Mouse (Mus musculus) forebrain, embryonic 14.5 days (tissue): ENCODE measurements around the gene Drc7. TPM values are rescaled to one million over a fixed set of nuclear protein-coding genes. Genes with fewer than 3 reads are reported as not detected.

Experiments used
- ATAC-seq: fragments of 200-750 bp; cut with Nextera tagmentation; 2 replicates; pipeline ENCODE4 v1.8.0; 2017; ENCODE audit warnings: mild to moderate bottlenecking, moderate library complexity
- DNase-seq: peaks from one replicate; pipeline ENCODE4 v3.0.0-alpha.2; 2015; ENCODE audit warnings: low spot score
- H3K27ac ChIP-seq: fragments of 300-500 bp; sonication (generic); 2 replicates; pipeline ENCODE4 v1.5.1; 2014; ENCODE audit warnings: low read depth, mild to moderate bottlenecking, control low read depth, low read length, moderate library complexity
- H3K27me3 ChIP-seq: fragments of 300-500 bp; sonication (generic); replicated peaks from 2 replicates; pipeline ENCODE4 v1.6.1; 2014; ENCODE audit warnings: low read length, control low read depth, mixed read lengths; ENCODE audit not compliant: control insufficient read depth, insufficient read depth
- H3K36me3 ChIP-seq: fragments of 300-500 bp; sonication (generic); 2 replicates; pipeline ENCODE4 v1.6.1; 2014; ENCODE audit warnings: low read length, control low read depth; ENCODE audit not compliant: control insufficient read depth, insufficient read depth
- H3K4me1 ChIP-seq: fragments of 300-500 bp; sonication (generic); 2 replicates; pipeline ENCODE4 v1.6.1; 2014; ENCODE audit warnings: antibody characterized with exemption, low read length, control low read depth; ENCODE audit not compliant: control insufficient read depth, insufficient read depth
- H3K4me2 ChIP-seq: fragments of 300-500 bp; sonication (generic); 2 replicates; pipeline ENCODE4 v1.6.1; 2014; ENCODE audit warnings: mild to moderate bottlenecking, control low read depth, low read length
- H3K4me3 ChIP-seq: fragments of 300-500 bp; sonication (generic); 2 replicates; pipeline ENCODE4 v1.5.1; 2014; ENCODE audit warnings: low read depth, low read length, control low read depth
- H3K9ac ChIP-seq: fragments of 300-500 bp; sonication (generic); 2 replicates; pipeline ENCODE4 v1.6.1; 2014; ENCODE audit warnings: mild to moderate bottlenecking, low read length, control low read depth, moderate library complexity
- H3K9me3 ChIP-seq: fragments of 300-500 bp; sonication (generic); replicated peaks from 2 replicates; pipeline ENCODE4 v1.6.1; 2016; ENCODE audit warnings: low read length, control low read depth, mixed read lengths; ENCODE audit not compliant: control insufficient read depth
- WGBS: fragments of 180-500 bp; shearing (Covaris S2); extraction: QIAGEN DNeasy Blood & Tissue Kit; methylation state at CpG from one replicate; pipeline ENCODE4 v1.1.7; 2014; 5-methylcytosine and 5-hydroxymethylcytosine counted together
- polyA plus RNA-seq: library from polyadenylated mRNA; unstranded; fragments of >200 nt; fragmentation: Nextera tagmentation; extraction: Ambion mirVana; gene quantifications from 2 replicates; pipeline ENCODE4 v1.2.1, GENCODE M21; 2014

The Drc7 gene
- polyA plus RNA-seq, 1 experiment from 2014 or later = 0.71 TPM

DNA sequence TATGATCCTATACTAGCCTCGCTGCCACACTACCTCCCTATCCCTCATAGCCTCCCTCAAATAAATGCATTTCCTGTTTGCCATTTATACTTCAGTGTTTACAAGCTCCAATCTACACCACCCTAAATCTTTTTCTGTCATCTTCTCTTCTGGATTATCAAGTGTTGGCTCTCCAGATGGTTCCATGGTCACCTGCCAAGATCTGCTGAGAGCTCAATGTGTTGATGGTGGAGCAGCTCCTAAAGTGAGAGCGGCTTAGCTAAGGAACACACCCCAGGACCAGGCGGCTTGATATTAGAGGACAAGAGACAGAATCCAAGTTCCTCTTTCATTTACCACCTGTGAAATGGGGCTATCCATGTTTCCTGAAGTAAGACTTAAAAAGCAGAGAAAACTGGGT is 23.2 kb downstream of the Drc7 start:
- ATAC-seq = no peak
- Histone ChIP-seq H3K9me3 (no peaks in the 10 kb centered on the region), H3K27me3 (no peaks in the 10 kb centered on the region), H3K36me3 (peaks cover 3% of the 10 kb centered on the region; the same call in 1 of the 2 replicates), H3K4me2 (no peak overlapping the region), H3K9ac (no peak overlapping the region), H3K4me1 (peaks cover 10% of the 10 kb centered on the region), H3K27ac (no peak overlapping the region), H3K4me3 (no peak overlapping the region)
- 84% methylated on average over 3 of the region's 3 CpGs for WGBS
- DNase-seq = no peak

- Histone ChIP-seq H3K36me3 (peaks cover 11% of the 10 kb centered on the region), H3K4me3 (no peak overlapping the region), H3K27me3 (no peaks in the 10 kb centered on the region), H3K9ac (no peak overlapping the region), H3K4me2 (no peak overlapping the region), H3K9me3 (no peaks in the 10 kb centered on the region), H3K4me1 (peaks cover 10% of the 10 kb centered on the region), H3K27ac (no peak overlapping the region)
- no peak for ATAC-seq
- 91% methylated on average over 4 of the region's 4 CpGs for WGBS
- DNase-seq = no peak
Measured at GRCm38 (mm10) chr8:95079305-95079704, 24.4 kb downstream of the Drc7 start.

DNA sequence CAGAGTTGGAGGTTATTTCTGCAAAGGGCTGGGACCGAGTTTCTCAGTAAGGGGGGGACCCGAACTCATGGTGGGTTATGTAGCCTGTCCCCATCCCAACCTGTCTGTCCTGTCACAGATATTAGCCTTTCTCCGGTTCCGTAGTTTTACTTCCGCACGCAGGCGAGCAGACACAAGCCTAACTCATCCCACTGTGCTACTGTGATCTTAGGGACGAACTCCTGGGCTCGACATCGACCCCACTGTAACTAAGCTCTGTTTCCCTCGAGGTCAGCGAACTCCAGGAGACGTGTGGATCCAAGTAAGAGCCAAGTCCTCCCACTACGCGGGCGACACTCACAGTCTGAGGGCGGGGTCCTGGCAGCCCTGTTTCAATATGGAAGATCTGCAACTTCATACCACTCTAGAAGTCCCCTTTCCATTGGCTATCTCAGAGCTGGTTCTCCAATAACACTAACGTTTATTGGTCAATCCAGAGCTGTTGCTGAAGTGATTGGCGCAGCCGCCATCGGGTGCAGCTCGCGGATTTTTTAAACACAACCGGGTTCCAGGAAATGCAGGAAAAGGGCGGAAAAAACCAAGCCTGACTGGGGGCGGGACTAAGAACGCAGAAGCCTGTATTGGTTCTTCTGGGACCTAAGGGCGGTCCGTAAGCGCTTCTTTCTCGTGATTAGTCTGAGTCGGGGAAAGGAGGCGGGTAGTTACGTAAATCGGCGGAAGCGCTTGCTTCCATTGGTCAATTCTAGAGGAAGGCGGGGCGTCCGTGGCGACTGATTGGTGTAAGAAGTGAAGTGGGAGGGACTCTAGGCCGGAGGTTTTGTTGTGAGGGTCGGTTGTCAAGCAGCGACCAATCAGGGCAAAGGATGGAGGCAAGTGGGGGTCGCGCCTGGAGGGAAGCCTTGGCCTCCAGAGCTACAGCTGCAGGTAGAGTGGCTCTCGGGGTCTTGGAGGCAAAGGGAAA is 25.8 kb downstream of the Drc7 start, which contains the start of gene Katnb1:
Gene Katnb1 (plus strand): TSS at position 806 of the 961 bp plus-strand sequence.
- Histone ChIP-seq H3K36me3 (peaks cover 23% of the 10 kb centered on the region), H3K4me2 (peak within 1 kb of the TSS; percentile 64), H3K27ac (peak within 1 kb of the TSS; percentile 41; the same call in 1 of the 2 replicates), H3K4me1 (peaks cover 10% of the 10 kb centered on the region), H3K27me3 (no peaks in the 10 kb centered on the region), H3K9me3 (no peaks in the 10 kb centered on the region), H3K9ac (peak within 1 kb of the TSS; percentile 84), H3K4me3 (peak within 1 kb of the TSS; percentile 82)
- DNase-seq = peak; percentile 100
- peak; percentile 98 for ATAC-seq
- WGBS = under 1% methylated on average over 47 of the region's 47 CpGs

- WGBS = 6% methylated on average over 11 of the region's 11 CpGs
- peaks cover 23% of the 10 kb centered on the region for H3K36me3 ChIP-seq
- H3K4me3 ChIP-seq = peak overlapping the region; percentile 82
- no peaks in the 10 kb centered on the region for H3K9me3 ChIP-seq
- ATAC-seq (no peak), DNase-seq (no peak)
- H3K27me3 ChIP-seq = no peaks in the 10 kb centered on the region
- H3K9ac ChIP-seq = peak overlapping the region; percentile 84
- H3K27ac ChIP-seq = no peak overlapping the region
- H3K4me2 ChIP-seq = peak overlapping the region; percentile 64
- H3K4me1 ChIP-seq = peaks cover 10% of the 10 kb centered on the region
Measured at GRCm38 (mm10) chr8:95081650-95082049, 26.7 kb downstream of the Drc7 start.

DNA sequence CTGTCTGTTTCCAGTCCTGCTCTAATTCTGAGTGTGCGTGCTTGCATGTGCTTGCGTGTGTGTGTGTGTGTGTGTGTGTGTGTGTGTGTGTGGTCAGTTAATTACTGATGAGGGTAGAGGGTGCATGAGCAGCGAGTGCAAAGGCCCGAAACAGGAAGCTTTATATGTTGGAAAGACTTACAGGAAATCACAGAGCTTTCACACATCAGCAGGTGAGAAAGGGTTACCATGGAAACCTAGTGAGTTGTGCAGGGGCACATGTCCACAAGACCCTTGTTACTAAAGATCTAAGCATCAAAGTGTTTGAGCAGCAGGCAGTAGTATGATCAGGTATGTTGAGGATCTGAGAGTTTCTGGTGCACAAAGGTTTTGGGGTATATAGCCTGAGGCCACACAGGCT is 29.4 kb downstream of the Drc7 start:
- WGBS = 91% methylated on average over 4 of the region's 4 CpGs
- DNase-seq = no peak
- Histone ChIP-seq H3K4me2 (no peak overlapping the region), H3K4me3 (no peak overlapping the region), H3K9ac (no peak overlapping the region), H3K27ac (no peak overlapping the region), H3K27me3 (no peaks in the 10 kb centered on the region), H3K4me1 (peaks cover 10% of the 10 kb centered on the region), H3K9me3 (no peaks in the 10 kb centered on the region), H3K36me3 (peaks cover 47% of the 10 kb centered on the region)
- ATAC-seq = no peak

GRCm38 (mm10) chr8:95084744-95085431 is 30.0 kb downstream of the Drc7 start:
- H3K9ac ChIP-seq = no peak overlapping the region
- H3K36me3 ChIP-seq = peaks cover 53% of the 10 kb centered on the region
- WGBS = 86% methylated on average over 10 of the region's 10 CpGs
- DNase-seq = no peak
- H3K4me1 ChIP-seq = peaks cover 10% of the 10 kb centered on the region
- H3K27ac ChIP-seq = 0 out of 2 replicates have a peak overlapping the region, but pooled peaks have one; percentile 9
- no peak overlapping the region for H3K4me3 ChIP-seq
- no peaks in the 10 kb centered on the region for H3K27me3 ChIP-seq
- no peaks in the 10 kb centered on the region for H3K9me3 ChIP-seq
- no peak overlapping the region for H3K4me2 ChIP-seq
- ATAC-seq = no peak

DNA sequence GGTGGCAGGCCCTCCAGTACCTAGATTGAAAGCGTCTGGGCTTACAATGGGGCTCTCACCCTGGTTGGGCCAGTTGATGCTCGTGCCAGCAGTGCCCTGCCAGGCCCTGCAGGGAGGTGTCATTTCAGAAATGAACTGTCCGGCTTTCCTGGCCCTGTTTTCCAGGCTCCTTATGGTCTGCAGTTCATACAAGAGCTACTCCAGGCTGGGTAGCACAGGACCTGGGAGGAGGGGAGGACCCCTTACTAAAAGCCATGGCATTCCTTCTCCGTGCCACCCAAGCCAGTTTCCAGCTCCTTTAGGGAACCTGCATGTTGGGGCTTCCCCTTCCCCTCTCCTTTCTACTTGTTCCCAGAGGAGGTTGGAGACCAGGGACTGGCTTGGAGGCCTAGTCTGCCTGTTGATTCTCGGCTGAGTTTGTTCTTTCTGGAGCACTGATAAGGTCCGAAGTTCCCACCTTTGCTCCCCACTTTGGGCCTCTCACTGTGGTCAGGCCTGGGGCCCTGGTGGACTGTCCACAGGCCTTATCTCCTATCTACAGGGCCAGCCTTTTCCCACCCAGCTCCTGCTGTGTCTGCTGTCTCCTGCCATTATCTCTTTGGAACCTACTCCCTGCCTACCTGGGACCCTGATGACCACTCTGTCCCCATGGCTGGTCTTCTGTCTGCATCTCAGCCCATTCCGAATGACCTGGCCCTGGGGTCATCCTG is 30.7 kb downstream of the Drc7 start:
- 91% methylated on average over 7 of the region's 7 CpGs for WGBS
- no peak overlapping the region for H3K9ac ChIP-seq
- no peak for DNase-seq
- ATAC-seq = no peak
- no peak overlapping the region for H3K4me2 ChIP-seq
- peaks cover 10% of the 10 kb centered on the region for H3K4me1 ChIP-seq
- no peak overlapping the region for H3K27ac ChIP-seq
- H3K9me3 ChIP-seq = no peaks in the 10 kb centered on the region
- no peak overlapping the region for H3K4me3 ChIP-seq
- peaks cover 60% of the 10 kb centered on the region for H3K36me3 ChIP-seq
- no peaks in the 10 kb centered on the region for H3K27me3 ChIP-seq

DNA sequence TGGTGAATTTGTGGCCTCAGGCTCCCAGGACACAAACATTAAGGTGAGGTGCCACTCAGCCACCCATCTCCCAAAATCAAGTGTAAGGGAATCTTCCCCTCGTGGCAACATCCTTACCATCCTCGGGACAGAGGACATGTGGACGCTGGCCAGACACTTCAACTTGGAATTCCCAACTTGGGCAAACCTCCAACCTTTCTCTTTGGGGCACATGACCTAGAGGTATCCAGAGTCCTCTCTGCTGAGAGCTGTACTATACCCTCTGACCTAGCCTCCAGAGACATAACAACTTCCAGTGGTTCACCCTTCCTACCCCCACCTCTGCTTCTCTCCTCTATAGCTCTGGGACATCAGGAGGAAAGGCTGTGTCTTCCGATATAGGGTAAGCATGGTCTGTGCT is 38.7 kb downstream of the Drc7 start:
- Histone ChIP-seq H3K36me3 (peaks cover 98% of the 10 kb centered on the region), H3K4me3 (no peak overlapping the region), H3K4me1 (no peaks in the 10 kb centered on the region), H3K4me2 (no peak overlapping the region), H3K27ac (no peak overlapping the region), H3K9ac (no peak overlapping the region), H3K9me3 (no peaks in the 10 kb centered on the region), H3K27me3 (no peaks in the 10 kb centered on the region)
- ATAC-seq = no peak
- 90% methylated on average over 4 of the region's 4 CpGs for WGBS
- DNase-seq = no peak
